18 mouse cellular contexts compared by ENCODE assay signal in the genomic region with DNA sequence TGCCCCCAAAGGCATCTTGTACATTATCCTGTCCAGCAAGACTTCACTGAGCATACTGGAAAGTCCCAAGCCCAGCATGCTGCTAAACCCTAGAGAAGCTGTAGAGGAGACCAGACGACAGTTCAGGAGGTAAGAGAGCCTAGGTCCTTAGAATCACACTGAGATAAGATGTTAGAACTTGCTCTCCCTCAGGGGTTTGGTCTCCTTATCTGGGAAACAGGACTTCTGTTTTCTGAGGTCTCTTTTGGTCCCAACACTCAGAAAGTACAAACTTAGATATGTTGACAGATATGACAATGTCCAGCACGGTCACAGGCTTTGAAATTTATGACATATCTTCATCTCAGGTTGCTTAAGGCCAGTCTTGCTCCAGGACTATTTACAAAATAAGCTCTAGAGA. TPM values are rescaled to one million over a fixed set of nuclear protein-coding genes. Genes with fewer than 3 reads are reported as not detected.
"Had no signal": no experiment of that assay in that cellular context is flagged by ENCODE, and none has a peak within 500 bp of the region (broad histone marks: within the 10 kb centered on the region; RNA-seq: fewer than 3 reads in every experiment).

No protein-coding gene starts in this region.

- H3K9ac ChIP-seq: neural tube, embryonic 13.5 days; neural tube, embryonic 15.5 days; stomach, embryonic 15.5 days had no signal

- H3K9me3 ChIP-seq: neural tube, embryonic 13.5 days; neural tube, embryonic 15.5 days; stomach, embryonic 15.5 days had no signal

- H3K36me3 ChIP-seq: neural tube, embryonic 13.5 days; neural tube, embryonic 15.5 days; stomach, embryonic 15.5 days had no signal

- DNase-seq: retina, postnatal 1 day; right cerebral cortex, adult 18-20 months; right cerebral cortex, postnatal 14 days; right cerebral cortex, postnatal 25 days; right cerebral cortex, postnatal 4 days; spleen, adult 18-20 months; thymus, adult 18-20 months; thymus, adult 2 months; thymus, postnatal 14 days; thymus, postnatal 25 days; thymus, postnatal 36 days; thymus, postnatal 4 days had no signal

- H3K4me2 ChIP-seq: neural tube, embryonic 13.5 days; neural tube, embryonic 15.5 days; stomach, embryonic 15.5 days had no signal

- H3K27me3 ChIP-seq: neural tube, embryonic 13.5 days; neural tube, embryonic 15.5 days; stomach, embryonic 15.5 days had no signal

- H3K27ac ChIP-seq: neural tube, embryonic 13.5 days; neural tube, embryonic 15.5 days; stomach, embryonic 15.5 days; stomach, postnatal 0 days had no signal

- H3K4me1 ChIP-seq: neural tube, embryonic 13.5 days; neural tube, embryonic 15.5 days; stomach, embryonic 15.5 days had no signal

- H3K4me3 ChIP-seq: neural tube, embryonic 13.5 days; neural tube, embryonic 15.5 days; stomach, embryonic 15.5 days had no signal

RNA-seq across cellular contexts. Expression of a gene that starts 12.7 kb away (rescaled TPM):
- total RNA-seq: neutrophil, adult 5-6 weeks had no signal

RNA-seq across cellular contexts. Expression of a gene that starts 32.5 kb away (rescaled TPM):
- total RNA-seq: neutrophil, adult 5-6 weeks had no signal
- polyA plus RNA-seq: neural tube, embryonic 13.5 days; stomach, embryonic 14.5 days; stomach, embryonic 15.5 days had no signal
